Mouse (Mus musculus) hindbrain, embryonic 14.5 days (tissue): Measurements from ENCODE around the gene Hoxa3. TPM values are rescaled to one million over a fixed set of nuclear protein-coding genes. Genes with fewer than 3 reads are reported as not detected.

Experiments
- ATAC-seq: fragments of 200-750 bp; cut with Nextera tagmentation; 2 replicates; pipeline ENCODE4 v1.8.0; 2017; ENCODE audit warnings: moderate number of reproducible peaks, mild to moderate bottlenecking, moderate TSS enrichment, moderate library complexity; ENCODE audit not compliant: low FRiP score
- DNase-seq: peaks from one replicate; pipeline ENCODE4 v3.0.0-alpha.2; 2015; ENCODE audit warnings: low spot score
- H3K27ac ChIP-seq: fragments of 300-500 bp; sonication (generic); 2 replicates; pipeline ENCODE4 v1.5.1; 2014; ENCODE audit warnings: mild to moderate bottlenecking, moderate library complexity
- H3K27me3 ChIP-seq: fragments of 300-500 bp; sonication (generic); 2 replicates; pipeline ENCODE4 v1.6.1; 2014; ENCODE audit warnings: mild to moderate bottlenecking, low read length, mixed read lengths; ENCODE audit not compliant: control insufficient read depth, insufficient read depth
- H3K36me3 ChIP-seq: fragments of 300-500 bp; sonication (generic); replicated peaks from 2 replicates; pipeline ENCODE4 v1.6.1; 2014; ENCODE audit not compliant: control insufficient read depth, insufficient read depth
- H3K4me1 ChIP-seq: fragments of 300-500 bp; sonication (generic); replicated peaks from 2 replicates; pipeline ENCODE4 v1.6.1; 2014; ENCODE audit warnings: antibody characterized with exemption, low read length, mixed read lengths; ENCODE audit not compliant: control insufficient read depth, insufficient read depth
- H3K4me2 ChIP-seq: fragments of 300-500 bp; sonication (generic); replicated peaks from 2 replicates; pipeline ENCODE4 v1.6.1; 2014; ENCODE audit warnings: mild to moderate bottlenecking, moderate library complexity
- H3K4me3 ChIP-seq: fragments of 300-500 bp; sonication (generic); replicated peaks from 2 replicates; pipeline ENCODE4 v1.5.1; 2014; ENCODE audit warnings: mild to moderate bottlenecking, low read length
- H3K9ac ChIP-seq: fragments of 300-500 bp; sonication (generic); 2 replicates; pipeline ENCODE4 v1.6.1; 2014
- H3K9me3 ChIP-seq: fragments of 300-500 bp; sonication (generic); 2 replicates; pipeline ENCODE4 v1.6.1; 2016; ENCODE audit warnings: low read length; ENCODE audit not compliant: control insufficient read depth
- WGBS: fragments of 180-500 bp; shearing (Covaris S2); extraction: QIAGEN DNeasy Blood & Tissue Kit; methylation state at CpG from one replicate; pipeline ENCODE4 v1.1.7; 2014; 5-methylcytosine and 5-hydroxymethylcytosine counted together
- microRNA counts: library from miRNA; unstranded; fragments of <30 nt; microRNA quantifications from one replicate; lab custom pipeline; 2016
- microRNA-seq: library from miRNA; unstranded; fragments of <30 nt; microRNA quantifications from one replicate; pipeline ENCODE4, GENCODE M21; 2016
- polyA plus RNA-seq: library from polyadenylated mRNA; unstranded; fragments of >200 nt; fragmentation: Nextera tagmentation; extraction: Ambion mirVana; gene quantifications from 2 replicates; pipeline ENCODE4 v1.2.1, GENCODE M21; 2014

The Hoxa3 gene
- polyA plus RNA-seq, 1 experiment from 2014 or later, result 24.9 TPM

DNA sequence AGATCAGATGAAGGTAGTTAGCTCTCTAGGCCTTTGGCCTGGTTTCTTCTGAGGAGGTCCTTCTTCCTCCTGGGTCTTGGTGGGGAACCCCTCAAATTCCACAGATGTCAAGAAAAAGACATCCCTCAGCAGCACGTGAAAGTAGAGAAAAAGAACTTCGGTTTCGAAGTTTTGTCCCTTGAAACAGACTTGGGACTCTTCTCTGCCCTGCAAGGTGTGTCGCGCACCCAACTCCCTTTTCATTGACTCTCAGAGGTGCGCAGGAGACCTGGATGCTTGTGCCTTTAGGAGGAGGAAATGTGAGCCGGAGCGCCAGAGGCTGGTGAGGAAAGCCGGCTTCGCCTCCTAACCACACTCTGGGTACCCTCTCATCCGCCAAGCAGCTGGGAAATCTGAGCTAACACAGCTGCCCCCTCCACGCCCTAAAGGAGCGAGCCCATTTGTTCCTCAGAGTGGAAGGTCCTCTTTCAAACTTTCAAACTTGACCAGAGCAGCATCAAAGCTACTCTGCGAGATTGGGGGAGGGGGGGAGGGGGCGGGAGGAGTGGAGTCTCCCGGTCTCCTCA lies 62.7 kb downstream of the Hoxa3 start:
- H3K4me2 ChIP-seq, result no peak overlapping the region
- no peak overlapping the region for H3K4me3 ChIP-seq
- H3K9me3 ChIP-seq, result no peaks in the 10 kb centered on the region
- no peaks in the 10 kb centered on the region for H3K36me3 ChIP-seq
- ATAC-seq, result no peak
- WGBS, result 7% methylated on average over 16 of the region's 16 CpGs
- DNase-seq, result no peak
- H3K4me1 ChIP-seq, result no peaks in the 10 kb centered on the region
- no peak overlapping the region for H3K9ac ChIP-seq
- no peak overlapping the region for H3K27ac ChIP-seq
- H3K27me3 ChIP-seq, result peaks cover 77% of the 10 kb centered on the region

DNA sequence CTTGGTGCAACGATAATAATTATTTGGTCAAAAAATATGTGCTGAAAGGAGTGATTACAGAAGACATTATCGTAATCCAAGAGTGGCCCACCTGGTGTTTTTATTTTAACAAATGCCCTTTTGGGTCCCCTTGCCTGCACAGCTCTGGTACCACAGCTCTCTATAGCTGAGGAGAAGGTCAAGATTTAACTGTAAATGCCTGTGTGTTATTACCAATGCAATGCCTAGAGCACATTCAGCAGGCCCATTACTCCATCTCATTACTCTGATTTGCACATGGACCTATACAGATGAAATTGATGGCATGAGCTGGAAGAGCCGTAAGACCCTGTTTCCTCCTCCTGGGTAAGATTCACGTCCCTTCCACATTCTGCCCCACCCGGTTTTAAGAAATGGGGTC lies 74.0 kb downstream of the Hoxa3 start:
- no peak for ATAC-seq
- Histone ChIP-seq H3K4me2 (no peak overlapping the region), H3K27ac (no peak overlapping the region), H3K27me3 (no peaks in the 10 kb centered on the region), H3K9ac (no peak overlapping the region), H3K4me1 (peaks cover 12% of the 10 kb centered on the region; the same call in 1 of the 2 replicates), H3K4me3 (no peak overlapping the region), H3K9me3 (no peaks in the 10 kb centered on the region), H3K36me3 (no peaks in the 10 kb centered on the region)
- WGBS, result 78% methylated on average over 5 of the region's 5 CpGs
- no peak for DNase-seq

DNA sequence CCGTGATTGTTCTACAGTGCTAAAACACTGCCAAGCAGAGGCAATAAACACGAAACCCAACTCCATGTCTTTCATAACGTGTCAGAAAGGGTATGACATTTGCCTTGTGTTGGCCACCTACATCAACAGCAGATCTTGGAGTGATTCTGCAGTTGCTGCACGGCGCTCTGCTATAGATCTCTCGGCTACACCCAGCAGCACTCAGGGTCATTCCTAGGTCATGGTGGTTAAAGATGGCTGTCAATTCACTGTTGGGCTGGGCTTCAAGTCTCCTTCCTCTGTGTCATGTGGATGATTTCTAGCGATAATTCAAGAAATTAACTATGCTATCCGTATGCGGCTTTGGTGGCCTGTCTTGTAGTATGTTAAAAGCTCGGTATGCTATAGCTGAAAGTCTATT lies 74.6 kb downstream of the Hoxa3 start:
- Histone ChIP-seq H3K36me3 (no peaks in the 10 kb centered on the region), H3K4me1 (peaks cover 12% of the 10 kb centered on the region; the same call in 1 of the 2 replicates), H3K4me3 (no peak overlapping the region), H3K27me3 (no peaks in the 10 kb centered on the region), H3K9ac (no peak overlapping the region), H3K27ac (no peak overlapping the region), H3K9me3 (no peaks in the 10 kb centered on the region), H3K4me2 (no peak overlapping the region)
- no peak for ATAC-seq
- 54% methylated on average over 10 of the region's 10 CpGs for WGBS
- no peak for DNase-seq

DNA sequence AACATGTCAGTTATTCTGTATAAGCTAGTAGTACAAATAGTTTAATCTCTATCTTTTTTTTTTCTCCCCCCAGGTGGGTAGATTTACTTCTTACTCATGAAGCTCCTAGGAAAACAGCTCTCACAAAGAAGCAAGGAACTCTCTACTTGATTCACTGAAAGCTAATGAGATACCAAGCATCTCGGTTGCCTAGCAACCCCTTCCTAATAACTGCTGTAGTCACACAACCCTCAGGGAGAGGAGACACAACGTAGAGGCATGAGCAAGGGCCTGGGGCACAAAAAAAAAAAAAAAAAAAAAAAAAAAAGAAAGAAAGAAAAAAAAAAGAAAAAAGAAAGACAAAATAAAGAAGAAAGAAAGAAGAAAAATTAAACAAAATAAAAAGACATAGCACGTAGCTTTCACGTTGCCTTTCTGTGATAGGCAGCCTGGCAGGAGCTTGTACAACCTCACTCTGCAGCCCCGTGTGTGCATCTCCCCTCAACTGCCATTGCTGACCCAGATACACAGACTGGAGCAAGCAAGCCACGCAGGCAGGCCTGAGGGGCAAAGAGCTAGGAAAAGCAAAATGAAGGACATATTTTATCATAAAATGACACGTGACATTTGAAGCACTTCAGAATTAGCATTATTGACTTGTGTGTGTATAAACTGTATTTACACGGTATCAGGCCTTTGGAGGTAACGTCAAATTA lies 75.1 kb downstream of the Hoxa3 start:
- ATAC-seq (peak; percentile 71), DNase-seq (peak; percentile 68)
- Histone ChIP-seq H3K36me3 (no peaks in the 10 kb centered on the region), H3K9me3 (no peaks in the 10 kb centered on the region), H3K27ac (no peak overlapping the region), H3K4me2 (no peak overlapping the region), H3K9ac (no peak overlapping the region), H3K4me3 (no peak overlapping the region), H3K4me1 (peaks cover 12% of the 10 kb centered on the region; the same call in 1 of the 2 replicates), H3K27me3 (no peaks in the 10 kb centered on the region)
- WGBS, result 39% methylated on average over 9 of the region's 9 CpGs

DNA sequence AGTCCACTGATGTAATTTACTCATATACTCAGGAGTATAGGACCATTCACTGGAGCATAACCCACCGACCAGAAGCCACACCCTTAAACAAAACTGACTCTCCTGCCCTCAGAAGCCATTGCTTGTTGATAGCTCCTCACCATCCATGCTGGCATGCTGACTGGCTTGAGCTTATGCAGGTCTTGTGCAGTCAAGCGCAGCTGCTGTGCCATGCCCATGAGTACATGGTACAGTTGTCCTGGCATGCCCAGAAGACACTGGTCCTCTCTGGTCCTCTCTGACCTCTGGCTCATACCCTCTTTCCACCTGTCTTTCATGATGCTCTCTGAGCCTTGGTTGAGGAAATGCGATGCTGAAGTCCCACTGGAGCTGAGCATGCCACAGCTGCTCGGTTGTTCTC lies 89.5 kb downstream of the Hoxa3 start:
- Histone ChIP-seq H3K27me3 (no peaks in the 10 kb centered on the region), H3K4me1 (peaks cover 17% of the 10 kb centered on the region), H3K9me3 (peaks cover 6% of the 10 kb centered on the region; the same call in 1 of the 2 replicates), H3K9ac (no peak overlapping the region), H3K36me3 (no peaks in the 10 kb centered on the region), H3K4me2 (no peak overlapping the region), H3K4me3 (no peak overlapping the region), H3K27ac (no peak overlapping the region)
- 81% methylated on average over 4 of the region's 4 CpGs for WGBS
- DNase-seq (no peak), ATAC-seq (no peak)

DNA sequence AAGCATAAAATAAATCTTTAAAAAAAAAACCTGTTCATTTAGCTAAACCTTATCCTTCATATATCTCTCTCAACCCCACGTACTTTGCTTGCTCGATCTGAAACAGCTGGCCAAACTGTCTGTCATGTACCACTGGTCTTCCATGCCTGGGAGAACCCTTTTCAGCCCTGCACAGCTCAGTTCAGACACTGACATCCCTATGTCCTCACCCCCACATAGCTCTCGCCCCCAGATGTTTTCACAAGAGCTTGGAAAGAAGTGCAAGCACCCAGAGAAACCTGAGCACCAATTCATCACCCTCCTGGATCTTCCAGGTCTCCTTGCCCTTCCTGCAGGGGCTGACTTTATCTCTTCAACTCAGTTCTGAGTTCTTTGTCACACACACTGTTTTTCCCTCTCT lies 92.0 kb downstream of the Hoxa3 start:
- no peaks in the 10 kb centered on the region for H3K36me3 ChIP-seq
- WGBS, result 74% methylated on average over 3 of the region's 3 CpGs
- ATAC-seq, result no peak

More for the DNA sequence above, 92.0 kb downstream of the Hoxa3 start:
- H3K4me1 ChIP-seq, result peaks cover 20% of the 10 kb centered on the region
- H3K4me3 ChIP-seq, result no peak overlapping the region
- H3K27ac ChIP-seq, result no peak overlapping the region
- no peaks in the 10 kb centered on the region for H3K27me3 ChIP-seq
- no peak for DNase-seq
- H3K4me2 ChIP-seq, result no peak overlapping the region
- no peaks in the 10 kb centered on the region for H3K9me3 ChIP-seq
- no peak overlapping the region for H3K9ac ChIP-seq

MicroRNAs within 50 kb of the gene (microRNA counts, 519-probe panel; counts per million panel counts)
- not detected for microRNA mmu-miR-196b (lab: Ali Mortazavi, UCI)

Small RNA genes within 50 kb of the gene (microRNA-seq; reads per million reads assigned to microRNA genes)
- 41.3 reads per million, percentile 41 among the genes with 10 or more reads in this experiment for gene Mir196b

Other genes starting within 250 kb of the Hoxa3 start
- 33.1 and 38.6 TPM in 2 replicates for gene Skap2, start 200.8 kb downstream of the Hoxa3 start, polyA plus RNA-seq
- gene Hoxa1, start 55.0 kb downstream of the Hoxa3 start, polyA plus RNA-seq, result 2.6 and 3.0 TPM in 2 replicates
- 27.6 and 35.1 TPM in 2 replicates for gene Hoxa2, start 48.5 kb downstream of the Hoxa3 start, polyA plus RNA-seq
- 4.1 and 5.0 TPM in 2 replicates for gene 5730596B20Rik, start 35.8 kb downstream of the Hoxa3 start, polyA plus RNA-seq
- 19.7 and 22.5 TPM in 2 replicates for gene Hoxa4, start 21.6 kb downstream of the Hoxa3 start, polyA plus RNA-seq
- 175 and 180 TPM in 2 replicates for gene Hoxa5, start 8.7 kb downstream of the Hoxa3 start, polyA plus RNA-seq
- 25.4 and 29.8 TPM in 2 replicates for gene Hoxa6, start 4.6 kb downstream of the Hoxa3 start, polyA plus RNA-seq
- gene Gm28308, start within 50 bp of the Hoxa3 start, polyA plus RNA-seq, result not detected in 2 replicates
- 18.7 and 25.2 TPM in 2 replicates for gene Hoxa7, start 8.5 kb upstream of the Hoxa3 start, polyA plus RNA-seq
- gene Hoxa9, start 17.8 kb upstream of the Hoxa3 start, polyA plus RNA-seq, result 1.5 and 2.0 TPM in 2 replicates
- gene Hoxa10, start 27.5 kb upstream of the Hoxa3 start, polyA plus RNA-seq, result 0.37 TPM in 1 of 2 replicates, not detected in the other
- not detected in 2 replicates for gene Hoxa11, start 32.5 kb upstream of the Hoxa3 start, polyA plus RNA-seq
- not detected in 2 replicates for gene Hoxa13, start 47.5 kb upstream of the Hoxa3 start, polyA plus RNA-seq
- gene Evx1, start 100.2 kb upstream of the Hoxa3 start, polyA plus RNA-seq, result 3.4 and 4.1 TPM in 2 replicates